ENCODE assay signal across 8 mouse cellular contexts in genomic region chr10:40309884-40310635, GRCm38 (mm10). TPM values are rescaled to one million over a fixed set of nuclear protein-coding genes. Genes with fewer than 3 reads are reported as not detected.
DNase-seq lines count a peak whose midpoint lies in the region; ATAC-seq and TF ChIP-seq lines count a peak whose summit lies in the region.

No protein-coding gene starts in this region.

- H3K27ac ChIP-seq in intestine, embryonic 15.5 days = no peak overlapping the region
- no peak overlapping the region for H3K27ac ChIP-seq in intestine, postnatal 0 days (ENCODE audit: low read depth, low read length)
- H3K27ac ChIP-seq in hindbrain, embryonic 10.5 days = no peak overlapping the region

- H3K36me3 ChIP-seq in intestine, embryonic 15.5 days = no peaks in the 10 kb centered on the region
- no peaks in the 10 kb centered on the region for H3K36me3 ChIP-seq in intestine, postnatal 0 days (ENCODE audit: control insufficient read depth, insufficient read depth)
- no peaks in the 10 kb centered on the region for H3K36me3 ChIP-seq in hindbrain, embryonic 10.5 days

- DNase-seq in c-Kit-negative CD71-positive TER-119-positive erythroid progenitor cells, embryonic 14.5 days (ENCODE audit: low read depth, low spot score) = peak; percentile 78
- peak; percentile 37 for DNase-seq in lung, postnatal 10 days
- DNase-seq in thymus, postnatal 0 days (ENCODE audit: low spot score) = peak; percentile 15
- DNase-seq in left cerebral cortex, adult 11 months (ENCODE audit: low spot score) = no peak
- no peak for DNase-seq in cerebellum, postnatal 10 days
- DNase-seq in hindbrain, embryonic 10.5 days (ENCODE audit: low spot score) = no peak

- H3K9ac ChIP-seq in intestine, embryonic 15.5 days = no peak overlapping the region
- no peak overlapping the region for H3K9ac ChIP-seq in intestine, postnatal 0 days (ENCODE audit: low read depth, low read length)

- no peaks in the 10 kb centered on the region for H3K27me3 ChIP-seq in intestine, embryonic 15.5 days (replicated peaks)
- H3K27me3 ChIP-seq in intestine, postnatal 0 days (replicated peaks; ENCODE audit: control insufficient read depth, insufficient read depth, low read length) = no peaks in the 10 kb centered on the region
- no peaks in the 10 kb centered on the region for H3K27me3 ChIP-seq in hindbrain, embryonic 10.5 days (ENCODE audit: insufficient read depth, poor library complexity, severe bottlenecking)

- 67% methylated on average over 6 of the region's 6 CpGs for WGBS in intestine, embryonic 15.5 days
- 62% methylated on average over 6 of the region's 6 CpGs for WGBS in intestine, postnatal 0 days
- WGBS in hindbrain, embryonic 10.5 days = 55% methylated on average over 6 of the region's 6 CpGs

- H3K4me1 ChIP-seq in intestine, embryonic 15.5 days (replicated peaks) = no peaks in the 10 kb centered on the region
- no peaks in the 10 kb centered on the region for H3K4me1 ChIP-seq in intestine, postnatal 0 days (replicated peaks; ENCODE audit: control insufficient read depth, insufficient read depth, low read length)
- 0 out of 2 replicates have a peak, but pooled peaks cover 2% of the 10 kb centered on the region for H3K4me1 ChIP-seq in hindbrain, embryonic 10.5 days (replicated peaks)

- no peaks in the 10 kb centered on the region for H3K9me3 ChIP-seq in intestine, embryonic 15.5 days
- peaks cover 7% of the 10 kb centered on the region; the same call in 1 of the 2 replicates for H3K9me3 ChIP-seq in intestine, postnatal 0 days (ENCODE audit: control insufficient read depth)
- peaks cover 9% of the 10 kb centered on the region; the same call in 1 of the 2 replicates for H3K9me3 ChIP-seq in hindbrain, embryonic 10.5 days

- no peak overlapping the region for H3K4me3 ChIP-seq in intestine, embryonic 15.5 days (replicated peaks)
- no peak overlapping the region for H3K4me3 ChIP-seq in intestine, postnatal 0 days (ENCODE audit: low read depth, low read length)
- H3K4me3 ChIP-seq in hindbrain, embryonic 10.5 days = no peak overlapping the region

- no peak overlapping the region for H3K4me2 ChIP-seq in intestine, embryonic 15.5 days (replicated peaks)
- no peak overlapping the region for H3K4me2 ChIP-seq in intestine, postnatal 0 days (replicated peaks; ENCODE audit: low read depth)

- no peak for TF ChIP-seq CTCF in intestine, postnatal 0 days (IDR thresholded peaks at IDR 0.05; ENCODE audit: low read depth)

- peak; percentile 49; the same call in 1 of the 2 replicates for ATAC-seq in intestine, embryonic 15.5 days
- no peak for ATAC-seq in intestine, postnatal 0 days

RNA-seq across cellular contexts. Expression of gene Amd1, which starts 8.1 kb away (rescaled TPM):
- polyA plus RNA-seq in intestine, embryonic 15.5 days (2015; fragmentation: Nextera tagmentation; extraction: Ambion mirVana) = 55.7 and 60.4 TPM in 2 replicates
- polyA plus RNA-seq in intestine, postnatal 0 days (2015; fragmentation: Nextera tagmentation; extraction: Ambion mirVana) = 24.0 and 25.3 TPM in 2 replicates
- polyA plus RNA-seq in thymus, postnatal 0 days (2015; fragmentation: Nextera tagmentation; extraction: Ambion mirVana) = 40.1 and 40.3 TPM in 2 replicates
- 59.0 and 74.9 TPM in 2 replicates for polyA plus RNA-seq in hindbrain, embryonic 10.5 days (2016; fragmentation: Nextera tagmentation; extraction: Ambion mirVana)

RNA-seq across cellular contexts. Expression of gene Cdk19, which starts 29.3 kb away (rescaled TPM):
- 5.9 and 6.3 TPM in 2 replicates for polyA plus RNA-seq in intestine, embryonic 15.5 days (2015; fragmentation: Nextera tagmentation; extraction: Ambion mirVana)
- 3.0 and 3.2 TPM in 2 replicates for polyA plus RNA-seq in intestine, postnatal 0 days (2015; fragmentation: Nextera tagmentation; extraction: Ambion mirVana)
- 15.8 and 19.7 TPM in 2 replicates for polyA plus RNA-seq in thymus, postnatal 0 days (2015; fragmentation: Nextera tagmentation; extraction: Ambion mirVana)
- polyA plus RNA-seq in hindbrain, embryonic 10.5 days (2016; fragmentation: Nextera tagmentation; extraction: Ambion mirVana) = 5.2 and 7.0 TPM in 2 replicates

RNA-seq across cellular contexts. Expression of gene Gtf3c6, which starts 52.2 kb away (rescaled TPM):
- polyA plus RNA-seq in intestine, embryonic 15.5 days (2015; fragmentation: Nextera tagmentation; extraction: Ambion mirVana) = 80.8 and 88.9 TPM in 2 replicates
- 50.7 and 64.3 TPM in 2 replicates for polyA plus RNA-seq in intestine, postnatal 0 days (2015; fragmentation: Nextera tagmentation; extraction: Ambion mirVana)
- 69.9 and 74.1 TPM in 2 replicates for polyA plus RNA-seq in thymus, postnatal 0 days (2015; fragmentation: Nextera tagmentation; extraction: Ambion mirVana)
- polyA plus RNA-seq in hindbrain, embryonic 10.5 days (2016; fragmentation: Nextera tagmentation; extraction: Ambion mirVana) = 140 and 144 TPM in 2 replicates

Comparison
In these comparisons a context has a peak if more than half of its experiments do, and no peak if none do; other contexts are left out.
1. DNase-seq: peak in c-Kit-negative CD71-positive TER-119-positive erythroid progenitor cells, embryonic 14.5 days (single experiment), lung, postnatal 10 days (single experiment) and thymus, postnatal 0 days (single experiment); none in left cerebral cortex, adult 11 months (single experiment), cerebellum, postnatal 10 days (0 of 2) and hindbrain, embryonic 10.5 days (single experiment).